Mouse (Mus musculus) small intestine, adult 2 months (tissue): Measurements from ENCODE around the gene Junb. TPM values are rescaled to one million over a fixed set of nuclear protein-coding genes. Genes with fewer than 3 reads are reported as not detected.

Source experiments
- H3K27ac ChIP-seq: fragments of 200-500 bp; 2 replicates; pipeline ENCODE4 v1.5.1; 2012; ENCODE audit warnings: low read depth, low read length, control low read depth, inconsistent platforms; ENCODE audit not compliant: insufficient read depth
- H3K27me3 ChIP-seq: fragments of 200-500 bp; 2 replicates; pipeline ENCODE4 v1.6.1; 2012; ENCODE audit warnings: mild to moderate bottlenecking, moderate library complexity, low read length, inconsistent platforms; ENCODE audit not compliant: control insufficient read depth, insufficient read depth
- H3K36me3 ChIP-seq: fragments of 200-500 bp; 2 replicates; pipeline ENCODE4 v1.6.1; 2012; ENCODE audit warnings: mild to moderate bottlenecking, low read length, control low read depth, inconsistent platforms; ENCODE audit not compliant: control insufficient read depth, insufficient read depth
- H3K4me1 ChIP-seq: fragments of 200-500 bp; 2 replicates; pipeline ENCODE4 v1.6.1; 2012; ENCODE audit warnings: low read length, inconsistent platforms, mixed read lengths; ENCODE audit not compliant: control insufficient read depth, insufficient read depth, insufficient read length
- H3K4me3 ChIP-seq: fragments of 200-500 bp; 2 replicates; pipeline ENCODE4 v1.5.1; 2012; ENCODE audit warnings: low read depth, mild to moderate bottlenecking, control low read depth, inconsistent platforms, low read length, moderate library complexity
- CTCF ChIP-seq: fragments of 200-500 bp; IDR thresholded peaks from 2 replicates; pipeline ENCODE4 v1.5.1; 2012; ENCODE audit warnings: low read depth, mild to moderate bottlenecking, control low read depth, inconsistent platforms, low read length, moderate library complexity, mixed read lengths; ENCODE audit not compliant: insufficient replicate concordance, insufficient read length; ENCODE audit errors: extremely low read depth
- POLR2A ChIP-seq: fragments of 200-500 bp; IDR thresholded peaks from 2 replicates; pipeline ENCODE4 v1.6.1; 2012; ENCODE audit warnings: low read depth, mild to moderate bottlenecking, control low read depth, inconsistent platforms, low read length, moderate library complexity
- WGBS: fragments of 180-500 bp; shearing (Covaris S2); methylation state at CpG from one replicate; pipeline ENCODE4 v1.1.7; 2018; 5-methylcytosine and 5-hydroxymethylcytosine counted together
- polyA plus RNA-seq: library from polyadenylated mRNA; depleted of rRNA; stranded (reverse); fragments of >200 nt; gene quantifications from 2 replicates; pipeline ENCODE4 v1.2.3, GENCODE M21; 2012

Gene Junb
- polyA plus RNA-seq, 1 experiment = 329 TPM

DNA sequence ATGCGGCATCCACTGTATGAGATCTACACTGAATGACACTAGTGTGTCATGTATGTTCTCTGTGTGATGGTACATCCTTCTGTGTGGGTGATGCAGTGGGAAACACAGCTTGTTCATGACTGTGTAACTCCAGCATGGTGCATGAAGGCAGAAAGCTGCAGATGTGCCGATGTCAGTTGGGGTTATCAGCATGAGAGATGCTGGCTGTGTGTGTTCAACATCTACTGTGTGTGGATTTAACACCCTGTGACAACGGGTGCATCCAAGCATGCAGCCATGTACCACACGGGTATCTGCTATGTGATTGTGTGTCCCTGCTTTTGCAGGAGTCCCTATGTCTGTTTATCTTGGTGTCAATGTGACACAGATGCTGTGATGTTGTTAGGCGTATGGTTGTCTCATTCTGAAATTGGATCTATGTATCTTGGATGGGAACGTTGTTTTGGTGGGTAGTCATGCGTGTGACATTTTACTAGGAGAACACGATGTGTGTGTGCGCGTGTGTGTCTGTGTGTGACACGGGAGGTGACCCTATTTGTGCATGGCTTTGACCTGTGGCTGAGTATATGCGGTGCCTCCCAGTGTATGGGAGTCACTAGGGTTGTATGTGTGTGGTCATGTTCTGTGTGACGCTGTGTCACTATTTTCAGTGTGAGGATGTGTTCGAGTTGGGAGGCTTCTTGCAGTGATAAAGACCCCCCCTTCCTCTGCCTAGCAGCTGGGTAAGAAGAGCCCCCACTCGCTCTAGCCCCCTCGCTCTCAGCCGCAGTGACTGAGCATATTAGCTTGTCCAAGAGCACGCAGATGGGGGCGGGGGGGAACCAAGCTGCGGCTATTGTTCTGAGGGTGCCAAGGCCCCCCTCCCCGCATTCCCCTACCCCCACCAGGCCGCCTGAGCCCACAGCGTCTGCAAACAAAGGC lies 42.2 kb downstream of the Junb start:
- TF ChIP-seq POLR2A = no peak
- no peak for TF ChIP-seq CTCF
- Histone ChIP-seq H3K27ac (no peak overlapping the region), H3K4me1 (peaks cover 3% of the 10 kb centered on the region; the same call in 1 of the 2 replicates), H3K4me3 (peak overlapping the region; percentile 52), H3K36me3 (no peaks in the 10 kb centered on the region), H3K27me3 (peaks cover 31% of the 10 kb centered on the region)
- 22% methylated on average over 23 of the region's 23 CpGs for WGBS

- no peak overlapping the region for H3K27ac ChIP-seq
- no peak overlapping the region for H3K4me3 ChIP-seq
- H3K4me1 ChIP-seq = peaks cover 3% of the 10 kb centered on the region; the same call in 1 of the 2 replicates
- no peak for TF ChIP-seq CTCF
- TF ChIP-seq POLR2A = no peak
- H3K27me3 ChIP-seq = peaks cover 33% of the 10 kb centered on the region
- 9% methylated on average over 14 of the region's 14 CpGs for WGBS
- no peaks in the 10 kb centered on the region for H3K36me3 ChIP-seq
Observed at GRCm38 (mm10) chr8:84935489-84935888, 43.0 kb downstream of the Junb start.

GRCm38 (mm10) chr8:84934860-84935259 lies 43.7 kb downstream of the Junb start:
- H3K27ac ChIP-seq = no peak overlapping the region
- H3K4me1 ChIP-seq = peaks cover 3% of the 10 kb centered on the region; the same call in 1 of the 2 replicates
- TF ChIP-seq CTCF = no peak
- H3K27me3 ChIP-seq = peaks cover 35% of the 10 kb centered on the region
- no peaks in the 10 kb centered on the region for H3K36me3 ChIP-seq
- 4% methylated on average over 15 of the region's 15 CpGs for WGBS
- H3K4me3 ChIP-seq = no peak overlapping the region

DNA sequence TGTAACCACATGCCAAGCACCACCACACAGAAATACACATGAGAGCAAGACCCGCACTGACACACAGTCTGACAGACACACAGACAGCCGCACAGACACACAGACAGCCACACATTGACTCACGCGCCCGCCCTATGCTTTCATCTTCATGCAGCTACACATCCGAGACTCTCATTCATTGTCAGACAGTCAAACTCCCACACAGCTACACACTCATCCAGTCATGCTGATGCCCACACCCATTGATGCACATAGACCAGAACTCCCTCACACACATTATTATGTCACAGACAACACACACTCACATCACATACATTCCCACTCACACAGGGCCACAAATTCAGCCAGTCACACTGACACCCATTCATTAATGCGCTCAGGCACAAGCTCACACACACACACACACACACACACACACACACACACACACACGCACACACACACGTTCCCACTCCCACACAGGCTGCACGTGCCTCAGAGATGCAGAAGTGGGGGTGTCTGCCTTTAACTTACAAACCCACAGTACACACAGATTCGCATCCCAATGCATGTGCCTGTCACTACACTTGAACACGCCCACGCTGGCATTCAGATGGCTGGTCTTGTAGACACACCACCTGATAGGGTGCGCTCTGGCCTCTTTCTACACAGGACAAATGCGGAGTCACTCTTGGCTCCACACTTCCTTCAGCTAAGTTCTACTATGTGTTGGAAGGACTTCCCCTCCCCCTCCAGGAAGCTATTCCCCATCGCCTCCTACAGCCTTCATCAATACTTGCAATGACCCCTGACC lies 44.6 kb downstream of the Junb start:
- 71% methylated on average over 16 of the region's 16 CpGs for WGBS

DNA sequence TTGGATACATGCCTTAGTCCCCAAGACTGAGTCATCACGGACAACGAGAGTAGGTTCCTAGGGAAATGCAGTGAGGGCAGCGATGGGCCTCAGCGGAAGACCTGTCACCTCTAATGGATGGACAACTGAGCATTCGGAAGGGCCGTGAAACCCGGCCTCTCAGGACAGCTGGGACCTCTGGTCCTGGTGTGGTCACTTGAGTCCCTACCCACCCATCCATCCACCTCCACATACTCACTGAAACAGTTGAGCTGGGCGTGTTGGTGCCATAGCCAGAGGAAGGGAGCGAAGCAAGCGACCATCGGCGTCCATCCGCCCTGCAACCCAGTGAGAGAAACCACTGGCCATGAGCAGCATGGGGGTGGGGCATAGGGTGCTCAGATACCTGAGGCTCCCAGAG lies 47.9 kb downstream of the Junb start:
- Histone ChIP-seq H3K4me1 (0 out of 2 replicates have a peak, but pooled peaks cover 3% of the 10 kb centered on the region), H3K4me3 (no peak overlapping the region), H3K27ac (no peak overlapping the region), H3K27me3 (peaks cover 31% of the 10 kb centered on the region), H3K36me3 (no peaks in the 10 kb centered on the region)
- no peak for TF ChIP-seq POLR2A
- TF ChIP-seq CTCF = no peak
- 84% methylated on average over 13 of the region's 13 CpGs for WGBS

More for the DNA sequence above, 44.6 kb downstream of the Junb start:
- Histone ChIP-seq H3K27ac (no peak overlapping the region), H3K4me1 (peaks cover 5% of the 10 kb centered on the region; the same call in 1 of the 2 replicates), H3K36me3 (no peaks in the 10 kb centered on the region), H3K27me3 (peaks cover 44% of the 10 kb centered on the region), H3K4me3 (no peak overlapping the region)
- TF ChIP-seq POLR2A (no peak), CTCF (no peak)

- Histone ChIP-seq H3K27me3 (peaks cover 21% of the 10 kb centered on the region), H3K4me3 (no peak overlapping the region), H3K27ac (no peak overlapping the region), H3K36me3 (no peaks in the 10 kb centered on the region), H3K4me1 (0 out of 2 replicates have a peak, but pooled peaks cover 3% of the 10 kb centered on the region)
- TF ChIP-seq CTCF (peak; percentile 75; the same call in 1 of the 2 replicates), POLR2A (no peak)
- WGBS = 5% methylated on average over 52 of the region's 52 CpGs
Observed at GRCm38 (mm10) chr8:84928456-84929306, 49.8 kb downstream of the Junb start.
